Mouse (Mus musculus) kidney, embryonic 16.5 days (tissue): ENCODE measurements around the gene Sept7. TPM values are rescaled to one million over a fixed set of nuclear protein-coding genes. Genes with fewer than 3 reads are reported as not detected.

Experiments
- ATAC-seq: fragments of 200-750 bp; cut with Nextera tagmentation; 2 replicates; pipeline ENCODE4 v1.8.0; 2017; ENCODE audit warnings: moderate TSS enrichment; ENCODE audit not compliant: low FRiP score, low TSS enrichment
- H3K27ac ChIP-seq: fragments of 300-500 bp; sonication (generic); 2 replicates; pipeline ENCODE4 v1.5.1; 2014; ENCODE audit warnings: low read length
- H3K27me3 ChIP-seq: fragments of 300-500 bp; sonication (generic); 2 replicates; pipeline ENCODE4 v1.6.1; 2014; ENCODE audit warnings: low read length, control low read depth, mixed read lengths; ENCODE audit not compliant: insufficient read depth
- H3K36me3 ChIP-seq: fragments of 300-500 bp; sonication (generic); 2 replicates; pipeline ENCODE4 v1.6.1; 2014; ENCODE audit warnings: low read length, control low read depth, mixed read lengths; ENCODE audit not compliant: insufficient read depth
- H3K4me1 ChIP-seq: fragments of 300-500 bp; sonication (generic); 2 replicates; pipeline ENCODE4 v1.6.1; 2014; ENCODE audit warnings: low read length, control low read depth, mixed read lengths; ENCODE audit not compliant: insufficient read depth
- H3K4me2 ChIP-seq: fragments of 300-500 bp; sonication (generic); replicated peaks from 2 replicates; pipeline ENCODE4 v1.6.1; 2014; ENCODE audit warnings: low read depth, low read length
- H3K4me3 ChIP-seq: fragments of 300-500 bp; sonication (generic); 2 replicates; pipeline ENCODE4 v1.5.1; 2014; ENCODE audit warnings: mild to moderate bottlenecking, low read length
- H3K9ac ChIP-seq: fragments of 300-500 bp; sonication (generic); replicated peaks from 2 replicates; pipeline ENCODE4 v1.6.1; 2014; ENCODE audit warnings: low read length
- H3K9me3 ChIP-seq: fragments of 300-500 bp; sonication (generic); 2 replicates; pipeline ENCODE4 v1.6.1; 2016; ENCODE audit warnings: low read length, control low read depth
- WGBS: fragments of 180-500 bp; shearing (Covaris S2); extraction: QIAGEN DNeasy Blood & Tissue Kit; methylation state at CpG from one replicate; pipeline ENCODE4 v1.1.7; 2014; 5-methylcytosine and 5-hydroxymethylcytosine counted together
- polyA plus RNA-seq: library from polyadenylated mRNA; unstranded; fragments of >200 nt; fragmentation: Nextera tagmentation; extraction: Ambion mirVana; gene quantifications from 2 replicates; pipeline ENCODE4 v1.2.1, GENCODE M21; 2015

Sept7 gene
- 307 and 316 TPM in 2 replicates for polyA plus RNA-seq

- no peaks in the 10 kb centered on the region for H3K9me3 ChIP-seq
- peak within 1 kb of the TSS; percentile 80 for H3K4me2 ChIP-seq
- H3K36me3 ChIP-seq: no peaks in the 10 kb centered on the region
- WGBS: 1% methylated on average over 38 of the region's 54 CpGs
- peak within 1 kb of the TSS; percentile 100 for H3K4me3 ChIP-seq
- peak within 1 kb of the TSS; percentile 98 for H3K27ac ChIP-seq
- H3K4me1 ChIP-seq: peaks cover 17% of the 10 kb centered on the region
- H3K9ac ChIP-seq: peak within 1 kb of the TSS; percentile 100
- H3K27me3 ChIP-seq: no peaks in the 10 kb centered on the region
- peak; percentile 99 for ATAC-seq
These were observed at the start of gene Sept7 for GRCm38 (mm10) chr9:25252283-25252726. TSS of gene Sept7 (plus strand) at chr9:25252439.

- H3K4me2 ChIP-seq: no peak overlapping the region
- H3K27ac ChIP-seq: peak overlapping the region; percentile 78
- no peak overlapping the region for H3K9ac ChIP-seq
- H3K9me3 ChIP-seq: 0 out of 2 replicates have a peak, but pooled peaks cover 4% of the 10 kb centered on the region
- H3K27me3 ChIP-seq: no peaks in the 10 kb centered on the region
- no peaks in the 10 kb centered on the region for H3K36me3 ChIP-seq
- H3K4me3 ChIP-seq: no peak overlapping the region
- ATAC-seq: no peak
- H3K4me1 ChIP-seq: peaks cover 7% of the 10 kb centered on the region; the same call in 1 of the 2 replicates
- 65% methylated on average over 8 of the region's 8 CpGs for WGBS
These were observed 44.0 kb upstream of the Sept7 start for GRCm38 (mm10) chr9:25208087-25208803.

GRCm38 (mm10) chr9:25212309-25213163 lies 39.7 kb upstream of the Sept7 start:
- Histone ChIP-seq H3K9ac (no peak overlapping the region), H3K9me3 (0 out of 2 replicates have a peak, but pooled peaks cover 4% of the 10 kb centered on the region), H3K27me3 (no peaks in the 10 kb centered on the region), H3K36me3 (no peaks in the 10 kb centered on the region), H3K27ac (peak overlapping the region; percentile 76), H3K4me2 (no peak overlapping the region), H3K4me1 (peaks cover 14% of the 10 kb centered on the region), H3K4me3 (no peak overlapping the region)
- 53% methylated on average over 9 of the region's 9 CpGs for WGBS
- ATAC-seq: peak; percentile 94

GRCm38 (mm10) chr9:25213164-25213557 lies 39.1 kb upstream of the Sept7 start:
- Histone ChIP-seq H3K4me2 (no peak overlapping the region), H3K4me3 (no peak overlapping the region), H3K36me3 (no peaks in the 10 kb centered on the region), H3K4me1 (peaks cover 14% of the 10 kb centered on the region), H3K9ac (no peak overlapping the region), H3K27ac (peak overlapping the region; percentile 65), H3K27me3 (no peaks in the 10 kb centered on the region), H3K9me3 (0 out of 2 replicates have a peak, but pooled peaks cover 4% of the 10 kb centered on the region)
- ATAC-seq: peak; percentile 79; the same call in 1 of the 2 replicates

GRCm38 (mm10) chr9:25215411-25215810 lies 36.8 kb upstream of the Sept7 start:
- Histone ChIP-seq H3K27me3 (no peaks in the 10 kb centered on the region), H3K4me3 (no peak overlapping the region), H3K4me2 (no peak overlapping the region), H3K9me3 (no peaks in the 10 kb centered on the region), H3K36me3 (no peaks in the 10 kb centered on the region), H3K27ac (peak overlapping the region; percentile 58; the same call in 1 of the 2 replicates), H3K4me1 (peaks cover 14% of the 10 kb centered on the region), H3K9ac (no peak overlapping the region)
- WGBS: 42% methylated on average over 3 of the region's 3 CpGs
- no peak for ATAC-seq

- ATAC-seq: no peak
- no peaks in the 10 kb centered on the region for H3K27me3 ChIP-seq
- H3K36me3 ChIP-seq: no peaks in the 10 kb centered on the region
- no peak overlapping the region for H3K27ac ChIP-seq
- WGBS: 31% methylated on average over 2 of the region's 2 CpGs
- no peak overlapping the region for H3K9ac ChIP-seq
- H3K9me3 ChIP-seq: no peaks in the 10 kb centered on the region
- no peak overlapping the region for H3K4me3 ChIP-seq
- H3K4me2 ChIP-seq: no peak overlapping the region
- H3K4me1 ChIP-seq: peaks cover 9% of the 10 kb centered on the region
These were observed 36.0 kb upstream of the Sept7 start for GRCm38 (mm10) chr9:25216210-25216609.

GRCm38 (mm10) chr9:25218954-25219353 lies 33.3 kb upstream of the Sept7 start:
- H3K9ac ChIP-seq: no peak overlapping the region
- H3K9me3 ChIP-seq: no peaks in the 10 kb centered on the region
- peak; percentile 81 for ATAC-seq
- no peak overlapping the region for H3K4me2 ChIP-seq
- H3K36me3 ChIP-seq: no peaks in the 10 kb centered on the region
- H3K4me3 ChIP-seq: no peak overlapping the region
- 53% methylated on average over 3 of the region's 3 CpGs for WGBS
- H3K27ac ChIP-seq: peak overlapping the region; percentile 54; the same call in 1 of the 2 replicates
- peaks cover 6% of the 10 kb centered on the region; the same call in 1 of the 2 replicates for H3K4me1 ChIP-seq
- no peaks in the 10 kb centered on the region for H3K27me3 ChIP-seq

GRCm38 (mm10) chr9:25219882-25220281 lies 32.4 kb upstream of the Sept7 start:
- Histone ChIP-seq H3K27ac (peak overlapping the region; percentile 65), H3K4me1 (peaks cover 6% of the 10 kb centered on the region; the same call in 1 of the 2 replicates), H3K36me3 (no peaks in the 10 kb centered on the region), H3K27me3 (no peaks in the 10 kb centered on the region), H3K4me2 (no peak overlapping the region), H3K9me3 (no peaks in the 10 kb centered on the region), H3K4me3 (no peak overlapping the region), H3K9ac (no peak overlapping the region)
- WGBS: 50% methylated on average over 5 of the region's 5 CpGs
- ATAC-seq: peak; percentile 84

- WGBS: 89% methylated on average over 4 of the region's 4 CpGs
- Histone ChIP-seq H3K4me3 (no peak overlapping the region), H3K9me3 (no peaks in the 10 kb centered on the region), H3K4me2 (no peak overlapping the region), H3K27ac (no peak overlapping the region), H3K9ac (no peak overlapping the region), H3K27me3 (no peaks in the 10 kb centered on the region), H3K4me1 (no peaks in the 10 kb centered on the region), H3K36me3 (no peaks in the 10 kb centered on the region)
- ATAC-seq: no peak
These were observed 27.3 kb upstream of the Sept7 start for GRCm38 (mm10) chr9:25224959-25225358.
